Mouse (Mus musculus): ENCODE measurements at regions not wholly inside any gene's neighbourhood (a gene's known extent, or its start where the extent isn't known, plus 50 kb on each side); places are given as distances from the start of the nearest gene placed in this dataset.

GRCm38 (mm10) chr5:83890619-83891185 is 526.5 kb downstream of the Epha5 start:
- DNase-seq (ENCODE audit: extremely low spot score in 1 of 2, low spot score in 1 of 2) = no peak

- no peak for DNase-seq (ENCODE audit: extremely low spot score in 1 of 2, low spot score in 1 of 2)
These were observed 517.1 kb upstream of the Tecrl start for GRCm38 (mm10) chr5:83872052-83872451.

- DNase-seq (ENCODE audit: extremely low spot score in 1 of 2, low spot score in 1 of 2) = no peak
These were observed 513.4 kb upstream of the Tecrl start for GRCm38 (mm10) chr5:83868359-83868758.

- DNase-seq (ENCODE audit: extremely low spot score in 1 of 2, low spot score in 1 of 2) = no peak
These were observed 506.7 kb upstream of the Tecrl start for GRCm38 (mm10) chr5:83861674-83862073.

- no peak for DNase-seq (ENCODE audit: extremely low spot score in 1 of 2, low spot score in 1 of 2)
These were observed 497.0 kb upstream of the Tecrl start for GRCm38 (mm10) chr5:83852022-83852421.

GRCm38 (mm10) chr5:83826561-83826960 is 471.6 kb upstream of the Tecrl start:
- DNase-seq (ENCODE audit: extremely low spot score in 1 of 2, low spot score in 1 of 2) = peak; percentile 44 to 58

- no peak for DNase-seq (ENCODE audit: extremely low spot score in 1 of 2, low spot score in 1 of 2)
These were observed 470.0 kb upstream of the Tecrl start for GRCm38 (mm10) chr5:83824838-83825466.

GRCm38 (mm10) chr5:83811309-83811708 is 456.3 kb upstream of the Tecrl start:
- no peak for DNase-seq (ENCODE audit: extremely low spot score in 1 of 2, low spot score in 1 of 2)

GRCm38 (mm10) chr5:83800028-83800427 is 445.0 kb upstream of the Tecrl start:
- peak in 1 of 2 experiments; percentile 13 for DNase-seq (ENCODE audit: extremely low spot score in 1 of 2, low spot score in 1 of 2)

- no peak for DNase-seq (ENCODE audit: extremely low spot score in 1 of 2, low spot score in 1 of 2)
These were observed 425.4 kb upstream of the Tecrl start for GRCm38 (mm10) chr5:83780419-83780818.

- DNase-seq (ENCODE audit: extremely low spot score in 1 of 2, low spot score in 1 of 2) = peak in 1 of 2 experiments; percentile 76
These were observed 423.4 kb upstream of the Tecrl start for GRCm38 (mm10) chr5:83778310-83778972.

GRCm38 (mm10) chr5:83741913-83742312 is 386.9 kb upstream of the Tecrl start:
- DNase-seq (ENCODE audit: extremely low spot score in 1 of 2, low spot score in 1 of 2) = no peak

- no peak for DNase-seq (ENCODE audit: extremely low spot score in 1 of 2, low spot score in 1 of 2)
These were observed 340.4 kb upstream of the Tecrl start for GRCm38 (mm10) chr5:83695383-83695782.

GRCm38 (mm10) chr5:83692286-83692685 is 337.3 kb upstream of the Tecrl start:
- DNase-seq (ENCODE audit: extremely low spot score in 1 of 2, low spot score in 1 of 2) = no peak

- peak in 1 of 2 experiments; percentile 24 for DNase-seq (ENCODE audit: extremely low spot score in 1 of 2, low spot score in 1 of 2)
These were observed 323.4 kb upstream of the Tecrl start for GRCm38 (mm10) chr5:83678373-83678772.

GRCm38 (mm10) chr5:83659091-83659490 is 304.1 kb upstream of the Tecrl start:
- no peak for DNase-seq (ENCODE audit: extremely low spot score in 1 of 2, low spot score in 1 of 2)

GRCm38 (mm10) chr5:83651329-83651728 is 296.3 kb upstream of the Tecrl start:
- no peak for DNase-seq (ENCODE audit: extremely low spot score in 1 of 2, low spot score in 1 of 2)

- DNase-seq (ENCODE audit: extremely low spot score in 1 of 2, low spot score in 1 of 2) = no peak
These were observed 267.8 kb upstream of the Tecrl start for GRCm38 (mm10) chr5:83622612-83623374.

- no peak for DNase-seq (ENCODE audit: extremely low spot score in 1 of 2, low spot score in 1 of 2)
These were observed 255.8 kb upstream of the Tecrl start for GRCm38 (mm10) chr5:83610777-83611176.

- no peak for DNase-seq (ENCODE audit: extremely low spot score in 1 of 2, low spot score in 1 of 2)
These were observed 238.3 kb upstream of the Tecrl start for GRCm38 (mm10) chr5:83593289-83593610.

- DNase-seq (ENCODE audit: extremely low spot score in 1 of 2, low spot score in 1 of 2) = no peak
These were observed 237.7 kb upstream of the Tecrl start for GRCm38 (mm10) chr5:83592587-83593288.
